Comparison of ENCODE assay signal across 15 mouse cellular contexts in genomic region chr2:148233691-148234300, GRCm38 (mm10).
"Had no signal": no experiment of that assay in that cellular context is flagged by ENCODE, and none has a peak within 500 bp of the region (broad histone marks: within the 10 kb centered on the region; RNA-seq: fewer than 3 reads in every experiment).

No protein-coding gene starts in this region.

- H3K4me3 ChIP-seq: limb, embryonic 15.5 days; lung, embryonic 15.5 days had no signal

- DNase-seq: kidney, adult 11 months; kidney, postnatal 14 days; kidney, postnatal 4 days; left cerebral cortex, postnatal 4 days; liver, postnatal 0 days; lung, postnatal 10 days; lung, postnatal 4 days; midbrain, embryonic 14.5 days; thymus, adult 18-20 months; thymus, postnatal 36 days had no signal

- H3K9ac ChIP-seq: limb, embryonic 15.5 days; liver, embryonic 14.5 days; liver, postnatal 0 days; lung, embryonic 15.5 days had no signal

- H3K4me1 ChIP-seq: limb, embryonic 15.5 days; lung, embryonic 15.5 days had no signal

- ATAC-seq: liver, postnatal 0 days had no signal

- H3K36me3 ChIP-seq: limb, embryonic 15.5 days; lung, embryonic 15.5 days had no signal

- H3K27ac ChIP-seq: limb, embryonic 15.5 days; liver, embryonic 14.5 days; lung, embryonic 15.5 days had no signal

- H3K9me3 ChIP-seq: limb, embryonic 15.5 days; lung, embryonic 15.5 days had no signal

- H3K27me3 ChIP-seq: limb, embryonic 15.5 days; lung, embryonic 15.5 days had no signal

- H3K4me2 ChIP-seq: limb, embryonic 15.5 days; liver, embryonic 11.5 days; lung, embryonic 15.5 days; midbrain, embryonic 11.5 days had no signal
